Mouse (Mus musculus) small intestine, adult 2 months (tissue): ENCODE measurements around the gene Hlcs. TPM values are rescaled to one million over a fixed set of nuclear protein-coding genes. Genes with fewer than 3 reads are reported as not detected.

Experiments
- H3K27ac ChIP-seq: fragments of 200-500 bp; 2 replicates; pipeline ENCODE4 v1.5.1; 2012; ENCODE audit warnings: low read depth, low read length, control low read depth, inconsistent platforms; ENCODE audit not compliant: insufficient read depth
- H3K27me3 ChIP-seq: fragments of 200-500 bp; 2 replicates; pipeline ENCODE4 v1.6.1; 2012; ENCODE audit warnings: mild to moderate bottlenecking, moderate library complexity, low read length, inconsistent platforms; ENCODE audit not compliant: control insufficient read depth, insufficient read depth
- H3K36me3 ChIP-seq: fragments of 200-500 bp; 2 replicates; pipeline ENCODE4 v1.6.1; 2012; ENCODE audit warnings: mild to moderate bottlenecking, low read length, control low read depth, inconsistent platforms; ENCODE audit not compliant: control insufficient read depth, insufficient read depth
- H3K4me1 ChIP-seq: fragments of 200-500 bp; 2 replicates; pipeline ENCODE4 v1.6.1; 2012; ENCODE audit warnings: low read length, inconsistent platforms, mixed read lengths; ENCODE audit not compliant: control insufficient read depth, insufficient read depth, insufficient read length
- H3K4me3 ChIP-seq: fragments of 200-500 bp; 2 replicates; pipeline ENCODE4 v1.5.1; 2012; ENCODE audit warnings: low read depth, mild to moderate bottlenecking, control low read depth, inconsistent platforms, low read length, moderate library complexity
- CTCF ChIP-seq: fragments of 200-500 bp; IDR thresholded peaks from 2 replicates; pipeline ENCODE4 v1.5.1; 2012; ENCODE audit warnings: low read depth, mild to moderate bottlenecking, control low read depth, inconsistent platforms, low read length, moderate library complexity, mixed read lengths; ENCODE audit not compliant: insufficient replicate concordance, insufficient read length; ENCODE audit errors: extremely low read depth
- POLR2A ChIP-seq: fragments of 200-500 bp; IDR thresholded peaks from 2 replicates; pipeline ENCODE4 v1.6.1; 2012; ENCODE audit warnings: low read depth, mild to moderate bottlenecking, control low read depth, inconsistent platforms, low read length, moderate library complexity
- WGBS: fragments of 180-500 bp; shearing (Covaris S2); methylation state at CpG from one replicate; pipeline ENCODE4 v1.1.7; 2018; 5-methylcytosine and 5-hydroxymethylcytosine counted together
- polyA plus RNA-seq: library from polyadenylated mRNA; depleted of rRNA; stranded (reverse); fragments of >200 nt; gene quantifications from 2 replicates; pipeline ENCODE4 v1.2.3, GENCODE M21; 2012

Hlcs gene
- polyA plus RNA-seq, 1 experiment = 3.2 TPM

DNA sequence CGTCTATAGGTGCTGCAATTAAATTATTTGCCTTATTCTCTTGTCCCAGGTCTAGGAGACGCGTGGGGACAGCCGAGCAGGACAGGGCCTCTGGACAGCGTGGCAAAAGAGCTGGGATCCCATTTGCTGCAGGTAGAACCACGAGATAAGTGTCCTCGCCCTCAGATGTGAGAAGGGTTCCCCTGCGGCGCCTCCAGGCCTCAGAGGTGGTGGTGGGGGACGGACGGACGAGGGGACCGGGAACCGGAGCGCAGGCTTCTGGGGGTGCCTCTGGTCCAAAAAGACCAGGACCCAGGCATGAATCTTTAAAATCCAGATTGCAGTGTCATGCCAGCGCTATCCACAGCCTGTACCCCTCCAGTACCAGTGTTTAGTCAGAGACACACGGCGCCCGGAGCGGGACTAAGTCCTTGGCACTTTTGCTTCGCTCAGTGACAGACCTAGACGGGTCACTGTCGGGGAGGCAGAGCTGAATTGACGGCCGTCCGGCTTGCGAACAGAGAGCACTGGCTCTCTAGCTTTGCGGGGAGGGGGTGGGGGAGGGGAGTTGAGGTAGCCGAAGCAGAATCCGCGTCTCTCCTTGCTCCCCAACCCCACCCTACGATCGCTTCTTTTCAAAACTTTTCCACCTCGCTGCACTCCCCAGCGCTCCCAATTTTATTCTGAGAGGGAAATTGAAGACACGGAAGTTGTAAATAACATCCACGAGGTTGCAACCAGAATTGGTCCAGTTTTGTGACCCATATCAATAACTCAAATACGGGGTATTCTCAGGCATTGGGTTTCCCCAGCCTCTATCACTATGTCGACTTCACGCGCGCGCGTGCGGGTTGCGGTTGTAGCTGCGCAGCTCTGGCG, 218.9 kb downstream of the Hlcs start:
- Histone ChIP-seq H3K27ac (no peak overlapping the region), H3K4me1 (no peaks in the 10 kb centered on the region), H3K4me3 (no peak overlapping the region), H3K36me3 (no peaks in the 10 kb centered on the region), H3K27me3 (peaks cover 81% of the 10 kb centered on the region)
- no peak for TF ChIP-seq CTCF
- no peak for TF ChIP-seq POLR2A
- WGBS = 5% methylated on average over 48 of the region's 48 CpGs

DNA sequence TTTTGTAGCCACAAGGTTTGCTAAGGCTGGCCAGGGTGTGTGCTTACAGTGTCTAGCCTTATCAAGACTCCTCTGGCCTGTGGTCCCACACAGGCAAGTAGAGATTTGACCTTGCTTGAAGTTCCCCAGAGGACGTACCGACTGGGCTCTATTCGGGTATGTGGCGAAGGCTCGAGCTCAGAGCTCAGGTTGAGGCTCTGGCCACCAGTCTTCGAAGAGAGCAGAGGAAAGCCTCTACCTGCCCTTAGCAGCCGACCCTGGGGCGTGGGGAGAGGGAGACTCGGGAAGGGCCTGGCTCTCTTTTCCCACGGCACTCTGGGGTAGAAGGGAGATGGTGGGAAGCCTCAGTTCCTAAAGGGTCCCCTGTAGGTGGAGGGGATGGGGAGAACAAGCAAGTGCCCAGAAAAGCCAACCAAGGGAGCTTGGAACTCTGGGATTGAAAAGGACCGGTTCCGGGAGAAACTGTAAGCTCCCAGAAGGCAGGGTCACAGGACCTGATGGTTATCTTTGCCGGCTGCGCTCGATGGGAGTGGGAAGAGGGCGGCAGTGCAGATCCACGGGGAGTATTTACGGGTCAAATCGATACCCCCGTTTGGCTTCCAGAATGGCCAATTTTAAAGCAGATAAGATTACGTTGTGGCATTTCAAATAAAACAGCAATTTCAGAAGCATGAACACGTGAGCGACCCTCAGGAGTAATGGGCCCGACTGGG, 220.1 kb downstream of the Hlcs start:
- H3K27me3 ChIP-seq = peaks cover 92% of the 10 kb centered on the region

DNA sequence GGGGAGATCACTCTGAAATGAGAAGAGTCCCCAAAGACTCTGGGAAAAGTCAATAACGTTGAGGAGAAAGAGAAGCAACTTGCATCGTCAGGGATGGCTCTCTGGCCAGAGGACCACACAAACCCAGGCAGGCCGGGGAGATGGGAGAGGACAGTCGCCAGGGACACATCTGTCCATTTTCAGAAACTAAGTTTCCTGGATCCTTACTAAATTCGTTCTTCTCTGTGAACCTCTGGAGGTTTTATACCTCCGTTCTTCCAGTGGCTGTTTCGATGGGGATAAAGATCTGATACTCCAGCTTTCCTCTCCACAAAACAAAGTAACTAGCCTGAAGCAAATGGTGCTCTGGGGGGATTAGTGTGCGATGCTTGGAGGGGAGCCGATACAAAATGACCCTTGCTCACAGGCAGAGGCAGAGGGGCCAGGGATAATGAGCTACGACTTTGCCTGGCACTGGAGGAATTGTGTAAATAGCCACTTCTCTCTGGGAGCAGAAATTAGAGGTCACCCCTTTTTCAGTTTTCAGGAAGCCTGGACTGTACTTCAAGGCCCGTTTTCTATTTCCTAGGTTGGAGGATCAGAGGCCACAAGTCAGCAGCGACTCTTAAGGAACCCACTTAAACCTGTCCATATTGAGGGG, 220.7 kb downstream of the Hlcs start:
- Histone ChIP-seq H3K4me1 (no peaks in the 10 kb centered on the region), H3K4me3 (no peak overlapping the region), H3K36me3 (no peaks in the 10 kb centered on the region), H3K27me3 (peaks cover 92% of the 10 kb centered on the region), H3K27ac (no peak overlapping the region)
- 4% methylated on average over 12 of the region's 12 CpGs for WGBS
- TF ChIP-seq POLR2A (no peak), CTCF (no peak)

More for the DNA sequence above, 220.1 kb downstream of the Hlcs start:
- Histone ChIP-seq H3K4me1 (no peaks in the 10 kb centered on the region), H3K27ac (no peak overlapping the region), H3K36me3 (no peaks in the 10 kb centered on the region), H3K4me3 (no peak overlapping the region)
- WGBS = 4% methylated on average over 24 of the region's 24 CpGs
- TF ChIP-seq POLR2A (no peak), CTCF (no peak)

DNA sequence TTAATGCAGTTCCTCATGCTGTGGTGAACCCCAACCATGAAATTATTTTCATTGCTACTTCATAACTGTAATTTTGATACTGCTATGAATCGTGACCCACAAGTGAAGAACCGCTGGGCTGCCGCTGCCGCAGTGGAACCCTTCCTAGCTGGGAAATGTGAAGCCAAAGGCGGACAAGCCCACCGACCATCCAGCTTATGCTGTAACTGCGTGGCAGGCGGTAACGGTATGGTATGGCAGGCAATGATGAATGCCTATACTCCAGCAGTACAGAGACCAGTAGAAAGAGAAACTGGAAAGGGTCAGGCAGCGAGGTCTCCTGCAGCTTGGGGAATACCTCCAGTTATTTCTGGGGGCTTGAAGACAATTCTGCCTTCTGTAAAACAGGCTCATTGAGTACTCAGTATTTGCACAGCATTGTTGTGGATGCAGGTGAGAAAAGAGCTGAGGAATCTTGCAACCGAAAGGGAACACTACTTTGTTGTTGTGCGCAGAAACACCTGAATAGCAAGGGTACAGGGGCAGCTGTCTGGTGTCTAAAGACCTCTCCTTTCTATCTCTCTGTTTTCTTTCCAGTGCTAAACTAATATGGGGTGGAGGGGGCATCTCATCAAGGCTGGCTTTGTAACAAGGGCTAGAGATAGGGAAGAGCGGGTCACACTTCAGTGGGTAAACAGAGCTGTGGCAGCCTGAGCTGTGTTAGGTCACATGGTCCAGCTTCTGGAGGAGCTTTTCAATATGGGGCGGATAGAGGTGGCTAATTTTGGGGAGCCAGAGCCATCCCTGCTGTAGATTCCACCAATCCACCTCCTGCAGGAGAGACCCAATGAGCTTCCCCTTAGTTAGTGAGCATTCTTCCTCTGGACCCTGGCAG, 224.3 kb downstream of the Hlcs start:
- no peak overlapping the region for H3K4me3 ChIP-seq
- peaks cover 95% of the 10 kb centered on the region for H3K27me3 ChIP-seq
- no peak for TF ChIP-seq CTCF
- whole genome bisulfite sequencing = 11% methylated on average over 14 of the region's 14 CpGs
- no peak overlapping the region for H3K27ac ChIP-seq
- H3K4me1 ChIP-seq = peaks cover 10% of the 10 kb centered on the region; the same call in 1 of the 2 replicates
- H3K36me3 ChIP-seq = no peaks in the 10 kb centered on the region

DNA sequence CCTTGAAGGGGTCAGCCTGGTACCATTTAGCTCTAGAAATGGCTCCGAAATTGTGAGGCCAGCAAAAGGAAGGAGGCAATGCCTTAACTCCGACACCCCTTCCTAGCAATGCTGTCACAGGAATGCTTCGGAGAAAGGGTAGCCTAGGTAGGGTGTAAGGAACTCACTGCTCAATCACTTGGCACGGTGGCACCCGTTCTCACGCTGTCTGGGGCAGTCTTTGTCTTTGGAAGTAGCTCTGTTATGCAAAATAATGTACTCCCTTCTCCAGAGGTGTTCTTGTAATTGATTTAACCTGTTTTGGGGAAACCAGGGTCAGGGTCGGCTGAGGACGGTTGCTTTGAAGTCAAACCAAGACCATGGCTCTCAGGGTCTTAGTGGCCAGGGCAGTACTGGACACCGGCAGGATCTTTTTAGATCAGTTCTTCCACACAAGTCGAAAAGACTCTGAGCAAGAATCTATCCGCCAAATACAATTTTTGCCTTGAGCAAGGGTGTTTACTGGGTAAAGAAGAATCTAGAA, 225.1 kb downstream of the Hlcs start:
- Histone ChIP-seq H3K4me1 (peaks cover 10% of the 10 kb centered on the region; the same call in 1 of the 2 replicates), H3K27ac (no peak overlapping the region), H3K27me3 (peaks cover 95% of the 10 kb centered on the region), H3K4me3 (no peak overlapping the region), H3K36me3 (no peaks in the 10 kb centered on the region)
- 10% methylated on average over 11 of the region's 11 CpGs for WGBS
- TF ChIP-seq POLR2A (no peak), CTCF (no peak)

DNA sequence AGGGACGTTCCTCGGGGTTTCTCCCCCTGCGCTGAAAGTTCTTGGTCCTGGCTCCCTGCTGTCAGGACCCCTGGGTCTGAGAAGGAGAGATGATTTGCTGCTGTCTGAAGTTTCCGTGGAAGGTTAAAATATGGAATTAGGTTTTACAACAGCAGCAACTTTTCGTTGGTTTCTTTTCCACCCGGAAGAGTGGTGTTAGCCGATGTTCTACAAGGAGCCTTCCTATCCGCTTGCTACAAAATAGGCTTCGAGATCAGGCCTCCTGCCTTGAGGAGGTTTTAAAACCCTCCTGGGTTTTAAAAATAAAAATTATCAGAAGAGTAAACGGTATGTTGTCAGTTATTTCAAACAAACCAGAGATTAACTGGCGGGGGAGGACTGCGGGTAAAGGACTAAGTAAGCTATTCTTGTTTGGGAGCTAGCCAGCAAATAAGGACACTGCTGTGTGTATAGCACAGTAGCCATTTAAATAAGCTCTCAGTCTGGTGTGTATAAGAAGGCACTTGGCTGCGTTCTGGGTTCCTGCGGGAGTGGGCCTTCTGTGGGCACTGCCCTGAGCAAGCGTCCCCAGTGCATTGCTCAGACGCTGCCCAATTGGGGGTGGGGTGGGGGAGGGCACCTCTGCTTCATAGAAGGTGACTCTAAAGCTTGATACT, 225.7 kb downstream of the Hlcs start:
- no peaks in the 10 kb centered on the region for H3K36me3 ChIP-seq
- H3K4me3 ChIP-seq = no peak overlapping the region
- no peak overlapping the region for H3K27ac ChIP-seq
- H3K4me1 ChIP-seq = peaks cover 10% of the 10 kb centered on the region; the same call in 1 of the 2 replicates
- TF ChIP-seq POLR2A = no peak
- TF ChIP-seq CTCF = no peak
- WGBS = 12% methylated on average over 16 of the region's 16 CpGs
- peaks cover 95% of the 10 kb centered on the region for H3K27me3 ChIP-seq
